Mouse (Mus musculus) cerebellum, adult 8-10 months (tissue): ENCODE data around the gene Gpc5.

ENCODE experiments used
- DNase-seq: peaks from one replicate; pipeline ENCODE4 v3.0.0; 2022

Gene Gpc5

DNA sequence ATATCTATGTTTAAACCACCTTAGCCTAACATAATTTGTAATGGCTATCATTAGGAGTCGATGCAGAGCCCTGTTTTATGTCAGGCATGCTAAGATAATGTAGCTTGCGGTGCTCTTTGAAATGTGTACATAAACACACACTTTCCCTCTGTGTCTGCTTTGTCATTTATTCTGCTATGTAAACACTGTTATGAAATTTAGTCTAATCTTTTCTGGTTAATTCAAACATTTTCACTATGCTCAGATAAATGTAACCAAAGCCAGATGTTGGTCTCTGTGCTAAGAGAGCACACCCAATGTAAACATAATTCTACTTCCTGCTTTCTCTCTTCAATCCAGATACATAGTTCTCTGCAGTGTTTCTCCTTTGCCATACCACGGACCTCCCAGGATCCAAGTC is 1256.5 kb downstream of the Gpc5 start:
- no peak for DNase-seq

DNA sequence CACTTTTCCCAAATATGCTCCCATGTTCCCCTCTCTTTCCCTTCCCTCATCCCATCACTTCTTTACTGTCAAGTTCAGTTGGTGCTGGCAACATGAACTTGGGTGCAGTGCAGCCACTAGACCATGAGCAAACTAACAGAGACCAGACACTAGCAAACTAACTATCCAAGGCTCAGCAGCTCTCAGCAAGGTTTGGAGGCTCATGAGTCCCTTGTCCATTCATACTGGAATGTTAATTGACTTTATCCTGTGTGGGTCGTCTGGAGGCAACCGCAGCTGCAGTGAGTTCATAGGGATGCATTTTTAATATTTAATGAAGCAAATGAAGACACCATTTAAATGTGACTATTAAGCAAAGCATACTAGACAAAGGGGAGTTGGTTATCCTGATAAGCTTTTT is 1292.6 kb downstream of the Gpc5 start:
- DNase-seq: no peak

DNA sequence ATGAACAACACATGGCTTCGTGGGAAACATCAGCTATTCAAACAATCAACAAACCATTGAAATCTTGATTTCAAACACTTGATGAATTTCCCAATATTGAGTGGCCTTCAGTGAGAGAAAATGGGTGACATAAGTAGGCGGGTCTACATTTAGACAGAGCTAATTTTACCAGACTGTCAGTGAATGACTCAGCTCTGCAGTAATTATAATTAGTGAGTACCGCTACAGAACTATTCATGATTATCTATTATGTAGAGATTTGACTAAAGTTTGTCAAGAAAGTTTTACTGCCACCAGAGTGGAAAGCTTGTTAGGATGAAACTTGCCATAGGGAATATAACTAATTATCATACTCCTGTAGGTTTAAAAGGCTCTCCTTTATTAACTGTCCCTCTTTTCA is 1323.5 kb downstream of the Gpc5 start:
- DNase-seq: no peak

DNA sequence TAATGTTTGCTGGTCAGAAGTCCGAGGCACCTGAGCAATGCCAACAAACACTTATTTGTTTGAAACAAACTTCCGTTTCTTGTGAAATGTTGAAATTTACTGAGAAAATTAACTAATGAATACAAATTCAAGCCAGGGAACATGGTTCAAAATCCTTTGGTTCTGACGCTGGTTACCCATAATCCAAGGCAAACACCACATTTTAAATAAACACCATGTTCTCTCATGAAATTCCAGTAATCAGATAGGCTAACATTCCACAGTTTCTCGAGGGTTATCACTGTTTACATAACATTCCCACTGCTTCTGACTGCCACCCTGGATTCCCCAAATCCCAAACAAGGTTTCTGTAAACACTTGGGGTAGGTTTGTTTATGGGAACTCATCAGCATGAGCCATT is 1356.2 kb downstream of the Gpc5 start:
- DNase-seq: no peak

DNA sequence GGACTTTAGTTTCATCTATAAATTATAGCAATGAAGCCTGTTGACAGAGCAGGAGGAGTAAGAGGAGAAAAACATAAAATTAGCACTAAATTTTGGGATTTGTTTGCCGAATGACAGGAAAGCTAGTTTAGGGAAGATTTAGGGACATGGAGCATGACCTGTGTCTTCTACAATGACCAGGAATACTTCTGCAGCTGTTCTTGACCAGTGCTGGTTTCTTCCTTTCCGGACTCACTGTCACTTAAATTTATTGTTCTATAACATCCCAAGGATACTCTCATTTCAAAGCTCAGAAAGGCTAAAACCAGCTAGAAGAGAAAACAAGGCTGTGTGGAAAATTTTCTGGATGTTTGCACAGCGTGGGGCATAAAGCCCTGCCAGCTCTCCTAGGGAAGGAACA is 1361.3 kb downstream of the Gpc5 start:
- no peak for DNase-seq

DNA sequence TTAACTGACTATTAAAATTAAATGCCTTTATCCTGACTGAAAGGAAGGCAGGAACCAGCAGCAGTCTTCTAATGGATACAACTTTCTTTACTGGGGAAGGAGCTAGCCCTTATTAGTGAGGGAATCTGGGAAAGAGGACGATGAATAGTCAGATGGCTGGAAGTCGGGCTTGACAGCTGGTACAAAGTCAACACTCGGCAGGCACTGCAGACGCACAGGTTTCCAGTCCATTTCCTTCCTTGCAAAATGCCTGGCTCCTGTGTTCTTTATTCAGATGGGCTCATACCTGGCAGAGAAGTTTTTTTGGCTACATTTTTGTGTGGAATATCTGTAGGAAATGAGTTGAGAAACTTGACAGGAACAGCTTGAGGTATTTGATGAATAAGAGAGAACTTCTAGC is 1364.2 kb downstream of the Gpc5 start:
- no peak for DNase-seq

DNA sequence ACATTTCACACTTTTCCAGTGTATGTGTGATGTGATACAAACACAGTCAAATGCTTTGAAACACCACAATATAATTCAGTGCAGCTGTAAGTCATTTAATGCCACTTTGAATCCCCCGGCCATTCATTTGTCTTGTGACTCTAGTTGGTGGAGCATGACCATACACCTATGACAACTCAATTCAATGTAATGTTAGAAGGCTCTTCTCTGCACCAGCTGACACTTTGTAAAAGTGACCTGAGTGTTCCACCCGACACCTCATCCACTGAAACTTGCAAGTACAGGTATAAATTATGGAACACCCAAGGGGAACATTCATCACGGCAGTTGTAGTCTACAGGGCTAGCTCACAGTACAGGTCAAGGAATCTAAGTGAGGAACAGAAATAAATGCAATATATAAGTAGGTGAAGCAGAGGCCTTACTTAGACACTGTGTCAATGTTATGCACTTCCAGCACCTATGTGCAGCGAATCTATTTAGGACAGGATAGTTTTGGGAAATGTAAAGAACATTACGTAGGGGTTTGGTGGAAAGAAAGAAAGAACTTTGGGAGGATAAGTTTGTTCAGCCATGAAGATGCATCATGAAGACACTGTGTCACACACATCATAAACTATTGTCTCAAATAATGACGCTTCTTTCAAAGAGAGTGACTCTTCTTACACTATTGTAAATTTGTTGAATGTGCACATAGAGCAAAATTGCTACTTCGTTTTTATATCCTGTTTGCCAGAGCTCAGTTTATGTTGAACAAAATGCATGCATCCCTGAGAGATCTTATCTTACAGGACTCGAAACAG is 1381.6 kb downstream of the Gpc5 start:
- DNase-seq: no peak

DNA sequence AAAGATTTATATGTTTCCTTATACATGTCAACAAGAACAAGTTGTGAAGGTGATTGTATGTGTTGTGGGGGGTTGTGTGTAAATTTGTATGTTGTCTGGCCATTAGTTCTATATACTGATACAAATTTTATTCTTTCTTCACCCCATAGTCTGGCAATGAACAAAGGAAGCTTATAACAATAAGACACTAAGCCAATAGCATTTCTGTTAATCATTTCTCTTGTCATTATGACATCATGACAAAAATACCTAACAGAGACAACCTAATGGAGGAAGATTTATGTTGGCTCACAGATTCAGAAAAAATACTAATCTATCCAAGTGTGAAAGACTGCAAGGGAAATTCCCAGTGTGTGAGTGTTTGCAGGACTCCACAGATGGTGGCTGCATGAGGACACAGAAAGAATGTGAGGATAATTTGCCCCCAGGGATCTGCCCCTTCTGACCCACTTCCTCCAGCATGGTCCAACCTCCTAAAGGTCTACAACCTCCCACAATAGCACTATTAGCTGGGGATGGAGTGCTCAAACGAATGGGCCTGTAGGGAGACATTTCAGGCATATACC is 1402.4 kb downstream of the Gpc5 start:
- no peak for DNase-seq

DNA sequence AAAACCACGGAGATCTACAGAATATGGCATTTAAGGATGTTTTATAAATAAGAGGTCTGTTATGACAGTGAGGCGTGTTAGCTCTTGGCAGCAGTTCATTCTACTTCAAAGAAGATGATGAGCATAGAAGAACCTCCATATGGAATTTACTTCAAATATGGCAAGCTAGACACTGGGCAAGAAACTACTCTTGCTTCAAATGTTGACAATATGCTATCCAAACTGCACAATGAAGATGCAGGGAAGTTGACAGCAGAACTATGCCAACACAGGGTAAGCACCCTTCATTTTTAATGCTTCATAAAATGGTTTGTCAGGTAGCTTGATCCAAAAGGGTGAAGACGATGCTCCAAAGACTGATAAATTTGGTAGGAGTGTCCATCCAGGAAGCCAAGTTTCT is 1446.2 kb downstream of the Gpc5 start:
- DNase-seq: no peak

DNA sequence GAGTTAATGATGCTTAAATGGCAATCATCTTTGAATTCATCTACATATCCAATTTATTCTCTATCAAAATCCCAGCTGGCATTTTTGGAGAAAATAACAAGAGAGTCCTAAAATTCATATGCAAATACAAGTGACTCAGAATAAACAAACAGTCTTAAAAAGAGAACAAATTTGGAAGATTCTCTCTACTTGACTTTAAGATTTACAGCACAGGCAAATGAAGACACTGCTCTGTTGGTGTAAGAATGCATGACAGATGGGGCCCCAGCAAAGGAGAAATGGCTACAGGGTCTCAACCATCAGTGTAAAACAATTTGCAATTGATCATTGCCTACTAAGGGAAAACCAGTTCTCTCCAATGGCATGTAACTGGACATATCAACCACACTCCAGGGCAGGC is 1451.7 kb downstream of the Gpc5 start:
- DNase-seq: no peak

DNA sequence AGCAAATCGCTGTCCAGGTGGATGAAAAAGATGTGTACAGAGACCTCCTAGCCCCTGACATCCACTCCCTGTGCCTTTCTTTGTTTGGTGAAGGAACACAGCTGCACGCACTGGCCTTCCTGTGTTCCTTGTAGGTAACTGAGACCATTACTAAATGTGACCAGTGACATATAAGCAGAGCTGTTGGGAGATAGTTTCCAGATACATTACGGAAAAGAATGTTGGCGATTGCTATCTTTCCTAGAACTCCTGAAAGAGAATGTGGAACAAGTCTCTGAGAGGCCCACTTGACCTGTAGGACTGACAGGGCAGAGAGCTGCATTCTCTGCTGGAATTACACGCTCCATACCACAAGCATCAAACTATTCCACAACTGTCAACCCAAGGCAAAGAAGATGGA is 1459.4 kb downstream of the Gpc5 start:
- no peak for DNase-seq

DNA sequence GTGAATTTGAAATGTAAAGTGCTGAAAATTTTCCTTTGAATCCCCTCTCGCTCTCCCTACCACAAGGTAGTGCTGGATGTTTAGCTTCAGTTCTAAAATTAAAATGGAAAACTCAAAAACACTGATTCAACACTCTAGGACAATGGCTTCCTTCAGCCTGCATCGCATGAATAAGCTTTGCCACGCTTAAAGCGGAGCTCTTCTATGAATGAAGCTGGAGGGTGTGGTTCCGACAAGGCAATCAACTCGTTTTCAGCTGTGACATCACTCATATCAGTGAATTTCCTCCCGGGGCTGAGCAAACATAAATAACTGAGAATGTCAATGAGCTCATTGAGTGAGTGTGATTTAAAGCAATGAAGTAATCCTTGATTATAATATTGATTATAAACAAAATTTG is 1461.3 kb downstream of the Gpc5 start:
- DNase-seq: no peak

DNA sequence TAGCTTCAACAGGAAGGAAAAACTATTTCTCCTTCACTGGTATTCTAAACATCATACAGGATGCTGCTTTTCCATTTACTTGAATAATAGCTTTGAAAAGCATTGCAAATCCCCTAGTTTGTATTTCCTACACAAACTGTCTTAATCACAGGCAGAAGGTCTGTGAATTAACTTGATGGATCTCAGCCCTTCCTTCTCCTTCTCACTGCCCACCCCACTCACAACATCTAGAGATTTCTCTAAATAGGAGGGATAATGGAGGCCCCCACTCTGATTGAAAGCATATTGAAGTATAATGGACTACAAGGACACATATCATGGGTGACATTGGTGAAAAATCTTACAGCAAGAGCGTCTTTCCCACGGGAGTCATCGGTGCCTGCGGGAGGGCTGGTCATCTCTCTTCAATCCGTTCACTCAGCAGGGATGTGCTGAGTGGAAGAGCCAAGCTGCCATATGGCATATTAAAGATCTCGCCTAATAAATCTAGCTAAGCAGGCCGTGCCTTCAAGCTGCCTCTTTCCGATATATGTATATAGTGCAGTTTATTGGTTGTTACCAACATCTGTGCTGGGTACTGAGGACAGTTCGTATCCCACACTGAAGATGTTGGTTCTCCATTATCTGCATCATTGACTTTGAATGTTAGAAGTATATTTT is 1466.3 kb downstream of the Gpc5 start:
- DNase-seq: no peak

DNA sequence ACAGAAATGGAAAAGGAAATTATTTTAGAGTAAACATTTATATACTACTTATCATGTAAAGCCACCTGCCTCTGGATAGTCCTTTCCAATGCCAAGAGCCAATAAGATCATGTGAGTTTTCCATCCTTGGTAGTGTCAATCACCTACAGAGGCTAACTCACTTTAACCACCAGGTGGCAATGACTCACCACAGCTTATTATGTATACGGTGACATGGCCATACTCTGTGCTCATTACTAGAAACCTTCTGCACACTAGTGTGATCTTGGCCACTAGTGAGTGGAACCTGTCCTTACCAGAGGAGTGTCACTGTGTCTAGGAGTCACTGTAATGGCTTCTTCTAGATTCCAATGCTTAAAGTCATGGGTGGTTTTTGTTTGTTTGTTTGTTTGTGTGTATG is 1468.0 kb downstream of the Gpc5 start:
- no peak for DNase-seq
